Mouse (Mus musculus): ENCODE data around the gene Atp5f1. TPM values are rescaled to one million over a fixed set of nuclear protein-coding genes. Genes with fewer than 3 reads are reported as not detected.

Atp5f1 gene
- 41.3 TPM for polyA plus RNA-seq (2015; fragmentation: Illumina TruSeq; extraction: RNeasy Lipid Tissue Mini Kit (QIAGEN cat#74804); ENCODE audit: insufficient read depth, low read depth, low replicate concordance)

GRCm38 (mm10) chr3:105959999-105960398 is at the start of gene Atp5f1:
TSS of gene Atp5f1 (minus strand) at chr3:105960099.

GRCm38 (mm10) chr3:105973411-105973810 is 13.5 kb upstream of the Atp5f1 start, which contains the start of gene Ovgp1:
TSS of gene Ovgp1 (plus strand) at chr3:105973711.

GRCm38 (mm10) chr3:105958974-105959580 is 822 bp downstream of the Atp5f1 start, which contains the start of gene Wdr77:
TSS of gene Wdr77 (plus strand) at chr3:105959369.

GRCm38 (mm10) chr3:105932240-105933071 is 27.4 kb downstream of the Atp5f1 start, which contains the start of gene I830077J02Rik:
TSS of gene I830077J02Rik (minus strand) at chr3:105932664.

Other genes starting within 250 kb of the Atp5f1 start
- gene Rap1a, start 158.8 kb downstream of the Atp5f1 start, polyA plus RNA-seq (2015; fragmentation: Illumina TruSeq; extraction: RNeasy Lipid Tissue Mini Kit (QIAGEN cat#74804); ENCODE audit: insufficient read depth, low read depth, low replicate concordance), result 14.6 TPM
- gene Adora3, start 89.2 kb downstream of the Atp5f1 start, polyA plus RNA-seq (2015; fragmentation: Illumina TruSeq; extraction: RNeasy Lipid Tissue Mini Kit (QIAGEN cat#74804); ENCODE audit: insufficient read depth, low read depth, low replicate concordance), result not detected
- 2.9 TPM for gene Tmigd3, start 89.2 kb downstream of the Atp5f1 start, polyA plus RNA-seq (2015; fragmentation: Illumina TruSeq; extraction: RNeasy Lipid Tissue Mini Kit (QIAGEN cat#74804); ENCODE audit: insufficient read depth, low read depth, low replicate concordance)
- not detected for gene I830077J02Rik, start 27.4 kb downstream of the Atp5f1 start, polyA plus RNA-seq (2015; fragmentation: Illumina TruSeq; extraction: RNeasy Lipid Tissue Mini Kit (QIAGEN cat#74804); ENCODE audit: insufficient read depth, low read depth, low replicate concordance)
- gene Wdr77, start 730 bp downstream of the Atp5f1 start, polyA plus RNA-seq (2015; fragmentation: Illumina TruSeq; extraction: RNeasy Lipid Tissue Mini Kit (QIAGEN cat#74804); ENCODE audit: insufficient read depth, low read depth, low replicate concordance), result 7.1 TPM
- 1.5 TPM for gene Ovgp1, start 13.6 kb upstream of the Atp5f1 start, polyA plus RNA-seq (2015; fragmentation: Illumina TruSeq; extraction: RNeasy Lipid Tissue Mini Kit (QIAGEN cat#74804); ENCODE audit: insufficient read depth, low read depth, low replicate concordance)
- not detected for gene Pifo, start 54.5 kb upstream of the Atp5f1 start, polyA plus RNA-seq (2015; fragmentation: Illumina TruSeq; extraction: RNeasy Lipid Tissue Mini Kit (QIAGEN cat#74804); ENCODE audit: insufficient read depth, low read depth, low replicate concordance)
- not detected for gene Chil5, start 72.7 kb upstream of the Atp5f1 start, polyA plus RNA-seq (2015; fragmentation: Illumina TruSeq; extraction: RNeasy Lipid Tissue Mini Kit (QIAGEN cat#74804); ENCODE audit: insufficient read depth, low read depth, low replicate concordance)
- not detected for gene Chia1, start 153.1 kb upstream of the Atp5f1 start, polyA plus RNA-seq (2015; fragmentation: Illumina TruSeq; extraction: RNeasy Lipid Tissue Mini Kit (QIAGEN cat#74804); ENCODE audit: insufficient read depth, low read depth, low replicate concordance)
- gene Chil3, start 207.5 kb upstream of the Atp5f1 start, polyA plus RNA-seq (2015; fragmentation: Illumina TruSeq; extraction: RNeasy Lipid Tissue Mini Kit (QIAGEN cat#74804); ENCODE audit: insufficient read depth, low read depth, low replicate concordance), result not detected

Measured in pancreas, adult 10 weeks (tissue).